Mouse (Mus musculus): ENCODE measurements at regions not wholly inside any gene's neighbourhood (a gene's known extent, or its start where the extent isn't known, plus 50 kb on each side); places are given as distances from the start of the nearest gene placed in this dataset.
A peak's percentile ranks its signal among the peaks of the same experiment; 100 is the strongest.

DNA sequence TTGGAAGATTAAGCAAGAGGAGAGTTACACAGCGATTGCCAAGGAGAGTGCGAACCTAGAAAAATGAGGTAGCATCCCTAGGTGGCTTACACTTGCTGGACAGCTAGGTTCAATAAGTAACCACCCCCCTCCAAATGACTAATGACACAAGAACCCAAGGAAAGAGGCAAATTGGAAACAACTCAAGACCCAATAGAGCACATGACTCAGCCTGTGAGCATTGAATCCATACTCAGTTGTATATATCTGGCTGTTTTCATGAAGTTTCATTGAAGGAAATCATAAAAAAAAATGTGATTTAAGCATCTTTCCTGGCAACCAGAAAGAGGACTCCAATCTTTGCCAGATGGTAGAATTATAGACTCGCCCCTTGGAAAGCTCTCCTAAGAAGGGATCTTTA is 84.3 kb upstream of the Rmdn2 start:
- Histone ChIP-seq H3K27me3 (replicated peaks; ENCODE audit: control insufficient read depth, insufficient read depth, low read length) (no peaks in the 10 kb centered on the region), H3K4me3 (ENCODE audit: low read depth, low read length) (no peak overlapping the region), H3K36me3 (ENCODE audit: control insufficient read depth, insufficient read depth) (no peaks in the 10 kb centered on the region), H3K9me3 (ENCODE audit: control insufficient read depth) (no peaks in the 10 kb centered on the region), H3K27ac (ENCODE audit: low read depth, low read length) (no peak overlapping the region), H3K4me1 (replicated peaks; ENCODE audit: control insufficient read depth, insufficient read depth, low read length) (no peaks in the 10 kb centered on the region), H3K4me2 (replicated peaks; ENCODE audit: low read depth) (no peak overlapping the region), H3K9ac (ENCODE audit: low read depth, low read length) (no peak overlapping the region)
- ATAC-seq, result no peak
- 92% methylated on average over 3 of the region's 3 CpGs for WGBS
- no peak for TF ChIP-seq CTCF (IDR thresholded peaks at IDR 0.05; ENCODE audit: low read depth)

DNA sequence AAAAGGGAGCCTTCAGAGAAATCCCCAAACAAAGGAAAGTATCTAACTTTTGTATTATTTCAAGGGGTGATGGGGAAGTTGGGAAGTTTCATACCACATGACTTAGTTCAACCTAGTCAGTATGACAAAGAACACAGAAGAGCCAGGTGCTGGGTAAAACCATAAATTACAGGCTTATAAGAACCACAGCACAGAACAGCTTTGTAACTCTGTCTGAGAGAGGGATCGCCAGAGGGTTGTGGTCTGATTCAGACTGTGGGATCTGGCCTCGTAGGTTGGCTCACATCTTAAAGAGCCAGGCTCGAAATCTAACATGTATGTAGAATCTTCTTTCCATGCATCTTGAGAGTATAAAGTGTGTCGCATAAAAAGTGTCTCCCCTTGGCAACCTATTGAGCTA is 75.1 kb upstream of the Rmdn2 start:
- Histone ChIP-seq H3K4me3 (ENCODE audit: low read depth, low read length) (no peak overlapping the region), H3K9me3 (ENCODE audit: control insufficient read depth) (no peaks in the 10 kb centered on the region), H3K4me1 (replicated peaks; ENCODE audit: control insufficient read depth, insufficient read depth, low read length) (no peaks in the 10 kb centered on the region), H3K9ac (ENCODE audit: low read depth, low read length) (no peak overlapping the region), H3K36me3 (ENCODE audit: control insufficient read depth, insufficient read depth) (no peaks in the 10 kb centered on the region), H3K27me3 (replicated peaks; ENCODE audit: control insufficient read depth, insufficient read depth, low read length) (no peaks in the 10 kb centered on the region), H3K4me2 (replicated peaks; ENCODE audit: low read depth) (no peak overlapping the region), H3K27ac (ENCODE audit: low read depth, low read length) (no peak overlapping the region)
- TF ChIP-seq CTCF (IDR thresholded peaks at IDR 0.05; ENCODE audit: low read depth), result no peak
- WGBS, result 71% methylated on average over 4 of the region's 4 CpGs
- ATAC-seq, result no peak

DNA sequence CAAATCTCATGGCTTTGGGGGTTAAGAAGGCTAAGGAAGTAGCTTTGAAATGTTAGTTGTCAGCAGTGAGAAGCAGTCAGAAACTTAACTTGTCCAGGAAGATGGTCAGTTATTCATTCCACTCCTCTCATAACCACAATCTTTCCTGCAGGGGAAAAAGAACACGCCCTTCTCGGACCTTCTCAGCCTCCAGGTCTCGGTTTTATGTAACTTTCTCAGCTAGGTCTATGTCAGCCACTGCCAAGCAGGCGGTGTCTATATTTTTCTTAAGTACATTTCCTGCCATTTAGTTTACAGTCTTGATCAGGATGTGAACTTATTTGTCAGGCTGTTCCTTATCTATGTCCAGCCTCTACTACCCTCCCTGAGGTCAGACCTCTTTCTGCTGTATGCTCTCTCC is 72.9 kb upstream of the Rmdn2 start:
- no peak overlapping the region for H3K4me2 ChIP-seq (replicated peaks; ENCODE audit: low read depth)
- WGBS, result 59% methylated on average over 4 of the region's 4 CpGs
- no peaks in the 10 kb centered on the region for H3K9me3 ChIP-seq (ENCODE audit: control insufficient read depth)
- ATAC-seq, result no peak
- no peak overlapping the region for H3K4me3 ChIP-seq (ENCODE audit: low read depth, low read length)
- no peak overlapping the region for H3K9ac ChIP-seq (ENCODE audit: low read depth, low read length)
- no peaks in the 10 kb centered on the region for H3K36me3 ChIP-seq (ENCODE audit: control insufficient read depth, insufficient read depth)
- no peaks in the 10 kb centered on the region for H3K27me3 ChIP-seq (replicated peaks; ENCODE audit: control insufficient read depth, insufficient read depth, low read length)
- TF ChIP-seq CTCF (IDR thresholded peaks at IDR 0.05; ENCODE audit: low read depth), result no peak
- H3K27ac ChIP-seq (ENCODE audit: low read depth, low read length), result no peak overlapping the region
- H3K4me1 ChIP-seq (replicated peaks; ENCODE audit: control insufficient read depth, insufficient read depth, low read length), result no peaks in the 10 kb centered on the region

DNA sequence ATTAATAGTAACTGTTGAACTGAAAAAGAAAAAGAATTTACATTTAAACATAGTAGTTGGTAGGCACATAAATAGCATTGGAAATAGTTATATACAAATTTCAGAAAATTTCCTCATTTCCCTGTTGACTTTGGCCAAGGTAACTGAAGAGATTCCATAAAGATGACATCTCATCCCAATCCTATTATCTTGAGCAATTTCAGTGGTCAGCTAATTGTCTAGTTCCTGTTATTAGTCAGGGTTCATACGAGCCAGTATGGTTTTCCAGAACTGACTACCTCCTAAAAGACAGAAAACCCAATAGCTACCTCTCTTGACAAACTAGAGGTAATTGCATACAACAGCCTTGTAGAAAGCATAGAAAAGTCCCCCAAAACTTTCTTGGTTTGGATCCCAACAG is 71.6 kb upstream of the Rmdn2 start:
- ATAC-seq, result no peak
- Histone ChIP-seq H3K36me3 (ENCODE audit: control insufficient read depth, insufficient read depth) (no peaks in the 10 kb centered on the region), H3K27ac (ENCODE audit: low read depth, low read length) (no peak overlapping the region), H3K4me2 (replicated peaks; ENCODE audit: low read depth) (no peak overlapping the region), H3K27me3 (replicated peaks; ENCODE audit: control insufficient read depth, insufficient read depth, low read length) (no peaks in the 10 kb centered on the region), H3K9me3 (ENCODE audit: control insufficient read depth) (no peaks in the 10 kb centered on the region), H3K4me3 (ENCODE audit: low read depth, low read length) (no peak overlapping the region), H3K4me1 (replicated peaks; ENCODE audit: control insufficient read depth, insufficient read depth, low read length) (no peaks in the 10 kb centered on the region), H3K9ac (ENCODE audit: low read depth, low read length) (no peak overlapping the region)
- WGBS, result 76% methylated on average over 1 of the region's 1 CpGs
- no peak for TF ChIP-seq CTCF (IDR thresholded peaks at IDR 0.05; ENCODE audit: low read depth)

- H3K9ac ChIP-seq (ENCODE audit: low read depth, low read length), result no peak overlapping the region
- H3K9me3 ChIP-seq (ENCODE audit: control insufficient read depth), result no peaks in the 10 kb centered on the region
- H3K36me3 ChIP-seq (ENCODE audit: control insufficient read depth, insufficient read depth), result no peaks in the 10 kb centered on the region
- no peak for ATAC-seq
- no peaks in the 10 kb centered on the region for H3K4me1 ChIP-seq (replicated peaks; ENCODE audit: control insufficient read depth, insufficient read depth, low read length)
- TF ChIP-seq CTCF (IDR thresholded peaks at IDR 0.05; ENCODE audit: low read depth), result no peak
- no peak overlapping the region for H3K27ac ChIP-seq (ENCODE audit: low read depth, low read length)
- H3K27me3 ChIP-seq (replicated peaks; ENCODE audit: control insufficient read depth, insufficient read depth, low read length), result no peaks in the 10 kb centered on the region
- WGBS, result 89% methylated on average over 2 of the region's 2 CpGs
- no peak overlapping the region for H3K4me3 ChIP-seq (ENCODE audit: low read depth, low read length)
- H3K4me2 ChIP-seq (replicated peaks; ENCODE audit: low read depth), result no peak overlapping the region
Measured at GRCm38 (mm10) chr17:79540511-79540910, 71.2 kb upstream of the Rmdn2 start.

DNA sequence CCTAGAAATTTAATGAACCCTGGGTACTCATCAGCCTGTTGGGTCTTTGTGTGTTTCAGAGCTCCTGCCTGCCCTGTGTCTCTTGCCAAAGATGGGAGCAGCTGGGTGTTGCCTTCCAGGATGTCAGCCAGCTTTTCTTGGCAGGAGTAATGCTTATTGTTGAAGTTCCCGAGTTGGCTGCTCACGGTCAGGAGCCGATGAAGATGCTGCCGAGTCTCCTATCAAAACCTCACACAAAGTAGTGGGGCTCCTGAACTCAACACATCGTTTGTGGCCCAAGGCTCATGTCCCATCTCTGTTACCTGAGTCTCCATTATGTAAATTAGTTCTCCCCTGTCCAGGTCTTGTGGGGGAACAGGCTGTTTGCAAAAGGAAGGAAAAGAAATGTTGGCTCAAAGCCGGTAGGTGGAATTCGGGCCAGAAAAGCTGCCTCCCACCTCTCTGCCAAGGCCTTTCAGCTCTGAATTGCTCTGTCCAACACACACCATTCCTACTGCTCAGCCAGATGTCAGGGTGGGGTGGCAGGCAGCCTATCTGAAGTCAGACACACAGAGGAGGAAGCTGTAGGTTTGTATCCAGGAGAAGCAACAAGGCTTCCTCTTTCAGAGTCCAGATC is 67.6 kb upstream of the Rmdn2 start:
- no peak for TF ChIP-seq CTCF (IDR thresholded peaks at IDR 0.05; ENCODE audit: low read depth)
- Histone ChIP-seq H3K9ac (ENCODE audit: low read depth, low read length) (no peak overlapping the region), H3K9me3 (ENCODE audit: control insufficient read depth) (no peaks in the 10 kb centered on the region), H3K27ac (ENCODE audit: low read depth, low read length) (0 out of 2 replicates have a peak overlapping the region, but pooled peaks have one; percentile 15), H3K36me3 (ENCODE audit: control insufficient read depth, insufficient read depth) (no peaks in the 10 kb centered on the region), H3K27me3 (replicated peaks; ENCODE audit: control insufficient read depth, insufficient read depth, low read length) (no peaks in the 10 kb centered on the region), H3K4me3 (ENCODE audit: low read depth, low read length) (no peak overlapping the region), H3K4me1 (replicated peaks; ENCODE audit: control insufficient read depth, insufficient read depth, low read length) (no peaks in the 10 kb centered on the region), H3K4me2 (replicated peaks; ENCODE audit: low read depth) (no peak overlapping the region)
- WGBS, result 64% methylated on average over 7 of the region's 7 CpGs
- no peak for ATAC-seq

- H3K4me1 ChIP-seq (replicated peaks; ENCODE audit: control insufficient read depth, insufficient read depth, low read length), result no peaks in the 10 kb centered on the region
- H3K36me3 ChIP-seq (ENCODE audit: control insufficient read depth, insufficient read depth), result no peaks in the 10 kb centered on the region
- no peak for ATAC-seq
- no peak overlapping the region for H3K27ac ChIP-seq (ENCODE audit: low read depth, low read length)
- no peak overlapping the region for H3K4me2 ChIP-seq (replicated peaks; ENCODE audit: low read depth)
- no peak overlapping the region for H3K9ac ChIP-seq (ENCODE audit: low read depth, low read length)
- H3K9me3 ChIP-seq (ENCODE audit: control insufficient read depth), result no peaks in the 10 kb centered on the region
- no peaks in the 10 kb centered on the region for H3K27me3 ChIP-seq (replicated peaks; ENCODE audit: control insufficient read depth, insufficient read depth, low read length)
- H3K4me3 ChIP-seq (ENCODE audit: low read depth, low read length), result no peak overlapping the region
- no peak for TF ChIP-seq CTCF (IDR thresholded peaks at IDR 0.05; ENCODE audit: low read depth)
- 88% methylated on average over 2 of the region's 2 CpGs for WGBS
Measured at GRCm38 (mm10) chr17:79545878-79546277, 65.8 kb upstream of the Rmdn2 start.
